Mouse (Mus musculus) limb, embryonic 11.5 days (tissue): ENCODE measurements at regions not wholly inside any gene's neighbourhood (a gene's known extent, or its start where the extent isn't known, plus 50 kb on each side); places are given as distances from the start of the nearest gene placed in this dataset.
A peak's percentile ranks its signal among the peaks of the same experiment; 100 is the strongest.

Source experiments
- ATAC-seq: fragments of 200-750 bp; cut with Nextera tagmentation; 2 replicates; pipeline ENCODE4 v1.8.0; 2017; ENCODE audit warnings: low read depth; ENCODE audit not compliant: insufficient number of reproducible peaks, low FRiP score, low TSS enrichment
- DNase-seq: peaks from one replicate; pipeline ENCODE4 v3.0.0-alpha.2; 2015; ENCODE audit warnings: low spot score
- H3K27ac ChIP-seq: fragments of 300-500 bp; sonication (generic); replicated peaks from 2 replicates; pipeline ENCODE4 v1.5.1; 2014; ENCODE audit warnings: low read depth, mild to moderate bottlenecking, low read length
- H3K27me3 ChIP-seq: fragments of 300-500 bp; sonication (generic); 2 replicates; pipeline ENCODE4 v1.6.1; 2014; ENCODE audit warnings: mild to moderate bottlenecking, low read length, mixed read lengths; ENCODE audit not compliant: control insufficient read depth, insufficient read depth
- H3K36me3 ChIP-seq: fragments of 300-500 bp; sonication (generic); 2 replicates; pipeline ENCODE4 v1.6.1; 2014; ENCODE audit warnings: mild to moderate bottlenecking, low read length, moderate library complexity, mixed read lengths; ENCODE audit not compliant: control insufficient read depth, insufficient read depth
- H3K4me1 ChIP-seq: fragments of 300-500 bp; sonication (generic); 2 replicates; pipeline ENCODE4 v1.6.1; 2014; ENCODE audit warnings: low read length, mixed read lengths; ENCODE audit not compliant: control insufficient read depth, insufficient read depth
- H3K4me2 ChIP-seq: fragments of 300-500 bp; sonication (generic); 2 replicates; pipeline ENCODE4 v1.6.1; 2014; ENCODE audit warnings: low read depth, mild to moderate bottlenecking, moderate library complexity; ENCODE audit not compliant: severe bottlenecking
- H3K4me3 ChIP-seq: fragments of 300-500 bp; sonication (generic); 2 replicates; pipeline ENCODE4 v1.5.1; 2014; ENCODE audit warnings: low read depth, low read length
- H3K9ac ChIP-seq: fragments of 300-500 bp; sonication (generic); 2 replicates; pipeline ENCODE4 v1.6.1; 2014; ENCODE audit warnings: mild to moderate bottlenecking, low read length
- H3K9me3 ChIP-seq: fragments of 300-500 bp; sonication (generic); 2 replicates; pipeline ENCODE4 v1.6.1; 2016; ENCODE audit warnings: low read length; ENCODE audit not compliant: control insufficient read depth
- WGBS: fragments of 180-500 bp; shearing (Covaris S2); extraction: QIAGEN DNeasy Blood & Tissue Kit; methylation state at CpG from one replicate; pipeline ENCODE4 v1.1.7; 2014; 5-methylcytosine and 5-hydroxymethylcytosine counted together

- Histone ChIP-seq H3K9ac (no peak overlapping the region), H3K36me3 (no peaks in the 10 kb centered on the region), H3K4me3 (no peak overlapping the region), H3K9me3 (no peaks in the 10 kb centered on the region), H3K27ac (no peak overlapping the region), H3K4me1 (peaks cover 7% of the 10 kb centered on the region; the same call in 1 of the 2 replicates), H3K4me2 (no peak overlapping the region), H3K27me3 (no peaks in the 10 kb centered on the region)
- ATAC-seq (no peak), DNase-seq (peak; percentile 22)
- WGBS = 47% methylated on average over 2 of the region's 2 CpGs
Observed at GRCm38 (mm10) chr9:100097028-100097427, 221.1 kb upstream of the Sox14 start.

- Histone ChIP-seq H3K27me3 (no peaks in the 10 kb centered on the region), H3K4me3 (no peak overlapping the region), H3K9me3 (no peaks in the 10 kb centered on the region), H3K4me2 (no peak overlapping the region), H3K4me1 (peaks cover 7% of the 10 kb centered on the region; the same call in 1 of the 2 replicates), H3K27ac (peak overlapping the region; percentile 14; the same call in 1 of the 2 replicates), H3K36me3 (no peaks in the 10 kb centered on the region), H3K9ac (no peak overlapping the region)
- ATAC-seq (peak; percentile 87), DNase-seq (peak; percentile 61)
- 10% methylated on average over 7 of the region's 7 CpGs for WGBS
Observed at GRCm38 (mm10) chr9:100095559-100095959, 219.6 kb upstream of the Sox14 start.

GRCm38 (mm10) chr9:100094956-100095558, 219.1 kb upstream of the Sox14 start:
- 71% methylated on average over 6 of the region's 6 CpGs for WGBS
- H3K9ac ChIP-seq = no peak overlapping the region
- H3K4me3 ChIP-seq = no peak overlapping the region
- peak overlapping the region; percentile 14; the same call in 1 of the 2 replicates for H3K27ac ChIP-seq
- no peaks in the 10 kb centered on the region for H3K27me3 ChIP-seq
- peak; percentile 21 for DNase-seq
- H3K4me2 ChIP-seq = no peak overlapping the region
- H3K4me1 ChIP-seq = peaks cover 7% of the 10 kb centered on the region; the same call in 1 of the 2 replicates
- no peaks in the 10 kb centered on the region for H3K9me3 ChIP-seq
- peak; percentile 55 for ATAC-seq
- no peaks in the 10 kb centered on the region for H3K36me3 ChIP-seq

GRCm38 (mm10) chr9:100071141-100071540, 195.2 kb upstream of the Sox14 start:
- Histone ChIP-seq H3K36me3 (no peaks in the 10 kb centered on the region), H3K27me3 (no peaks in the 10 kb centered on the region), H3K9me3 (no peaks in the 10 kb centered on the region), H3K27ac (no peak overlapping the region), H3K4me2 (no peak overlapping the region), H3K9ac (no peak overlapping the region), H3K4me1 (no peaks in the 10 kb centered on the region), H3K4me3 (no peak overlapping the region)
- ATAC-seq (no peak), DNase-seq (no peak)
- WGBS = 93% methylated on average over 5 of the region's 5 CpGs

- no peaks in the 10 kb centered on the region for H3K9me3 ChIP-seq
- no peaks in the 10 kb centered on the region for H3K36me3 ChIP-seq
- no peak overlapping the region for H3K4me2 ChIP-seq
- no peaks in the 10 kb centered on the region for H3K27me3 ChIP-seq
- H3K4me3 ChIP-seq = no peak overlapping the region
- no peak for DNase-seq
- no peak overlapping the region for H3K27ac ChIP-seq
- H3K9ac ChIP-seq = no peak overlapping the region
- ATAC-seq = no peak
- no peaks in the 10 kb centered on the region for H3K4me1 ChIP-seq
- 92% methylated on average over 1 of the region's 1 CpGs for WGBS
Observed at GRCm38 (mm10) chr9:100058541-100058940, 182.6 kb upstream of the Sox14 start.

GRCm38 (mm10) chr9:100046213-100046807, 170.3 kb upstream of the Sox14 start:
- Histone ChIP-seq H3K4me2 (no peak overlapping the region), H3K27ac (no peak overlapping the region), H3K4me3 (no peak overlapping the region), H3K27me3 (no peaks in the 10 kb centered on the region), H3K9ac (no peak overlapping the region), H3K9me3 (no peaks in the 10 kb centered on the region), H3K36me3 (no peaks in the 10 kb centered on the region), H3K4me1 (no peaks in the 10 kb centered on the region)
- no peak for DNase-seq
- 63% methylated on average over 13 of the region's 13 CpGs for WGBS
- no peak for ATAC-seq

- Histone ChIP-seq H3K4me2 (no peak overlapping the region), H3K4me1 (no peaks in the 10 kb centered on the region), H3K27ac (no peak overlapping the region), H3K9ac (no peak overlapping the region), H3K27me3 (no peaks in the 10 kb centered on the region), H3K9me3 (no peaks in the 10 kb centered on the region), H3K36me3 (no peaks in the 10 kb centered on the region), H3K4me3 (no peak overlapping the region)
- WGBS = 82% methylated on average over 5 of the region's 5 CpGs
- DNase-seq (no peak), ATAC-seq (no peak)
Observed at GRCm38 (mm10) chr9:100045636-100046035, 169.7 kb upstream of the Sox14 start.

- no peaks in the 10 kb centered on the region for H3K36me3 ChIP-seq
- H3K4me1 ChIP-seq = no peaks in the 10 kb centered on the region
- no peak overlapping the region for H3K27ac ChIP-seq
- H3K9me3 ChIP-seq = no peaks in the 10 kb centered on the region
- no peaks in the 10 kb centered on the region for H3K27me3 ChIP-seq
- DNase-seq (no peak), ATAC-seq (no peak)
- H3K9ac ChIP-seq = no peak overlapping the region
- no peak overlapping the region for H3K4me2 ChIP-seq
- WGBS = 55% methylated on average over 6 of the region's 6 CpGs
- no peak overlapping the region for H3K4me3 ChIP-seq
Observed at GRCm38 (mm10) chr9:100041776-100042175, 165.8 kb upstream of the Sox14 start.
